Mouse (Mus musculus) olfactory bulb, adult 2 months (tissue): Measurements from ENCODE around the gene Gm20532.

Source experiments
- CTCF ChIP-seq: fragments of 200-500 bp; IDR thresholded peaks from 2 replicates; pipeline ENCODE4 v1.5.1; 2012; ENCODE audit warnings: low read depth, mild to moderate bottlenecking, low read length, moderate library complexity; ENCODE audit not compliant: insufficient read depth
- POLR2A ChIP-seq: fragments of 200-500 bp; IDR thresholded peaks from 2 replicates; pipeline ENCODE4 v1.6.1; 2012; ENCODE audit warnings: mild to moderate bottlenecking, low read depth, low read length, moderate library complexity; ENCODE audit not compliant: insufficient read depth

- no peak for TF ChIP-seq CTCF
- no peak for TF ChIP-seq POLR2A
These were observed 31.5 kb downstream of the Gm20532 start for GRCm38 (mm10) chr2:26617928-26618327.
